Mouse (Mus musculus) liver, embryonic 11.5 days (tissue): Measurements from ENCODE around the gene Tmem178b. TPM values are rescaled to one million over a fixed set of nuclear protein-coding genes. Genes with fewer than 3 reads are reported as not detected.

Experiments
- ATAC-seq: fragments of 200-750 bp; cut with Nextera tagmentation; replicated peaks from 2 replicates; pipeline ENCODE4 v1.8.0; 2017; ENCODE audit warnings: moderate number of reproducible peaks, mild to moderate bottlenecking, moderate TSS enrichment, moderate library complexity; ENCODE audit not compliant: low FRiP score
- DNase-seq: peaks from one replicate; pipeline ENCODE4 v3.0.0-alpha.2; 2017; ENCODE audit warnings: low spot score
- H3K27ac ChIP-seq: fragments of 300-500 bp; sonication (generic); 2 replicates; pipeline ENCODE4 v1.5.1; 2014; ENCODE audit warnings: mild to moderate bottlenecking, low read depth, low read length, control low read depth
- H3K27me3 ChIP-seq: fragments of 300-500 bp; sonication (generic); replicated peaks from 2 replicates; pipeline ENCODE4 v1.6.1; 2014; ENCODE audit warnings: low read length, mixed read lengths; ENCODE audit not compliant: control insufficient read depth, insufficient read depth
- H3K36me3 ChIP-seq: fragments of 300-500 bp; sonication (generic); 2 replicates; pipeline ENCODE4 v1.6.1; 2014; ENCODE audit warnings: mild to moderate bottlenecking, low read length, moderate library complexity, mixed read lengths; ENCODE audit not compliant: control insufficient read depth, insufficient read depth
- H3K4me1 ChIP-seq: fragments of 300-500 bp; sonication (generic); replicated peaks from 2 replicates; pipeline ENCODE4 v1.6.1; 2014; ENCODE audit warnings: low read length, mixed read lengths; ENCODE audit not compliant: control insufficient read depth, insufficient read depth
- H3K4me2 ChIP-seq: fragments of 300-500 bp; sonication (generic); 2 replicates; pipeline ENCODE4 v1.6.1; 2014; ENCODE audit warnings: mild to moderate bottlenecking, control low read depth, moderate library complexity
- H3K4me3 ChIP-seq: fragments of 300-500 bp; sonication (generic); 2 replicates; pipeline ENCODE4 v1.5.1; 2014; ENCODE audit warnings: low read depth, low read length, control low read depth
- H3K9ac ChIP-seq: fragments of 300-500 bp; sonication (generic); 2 replicates; pipeline ENCODE4 v1.6.1; 2014; ENCODE audit warnings: low read depth, low read length, control low read depth
- H3K9me3 ChIP-seq: fragments of 300-500 bp; sonication (generic); 2 replicates; pipeline ENCODE4 v1.6.1; 2016; ENCODE audit warnings: low read length, inconsistent platforms, mixed read lengths; ENCODE audit not compliant: control insufficient read depth
- WGBS: fragments of 180-500 bp; shearing (Covaris S2); extraction: QIAGEN DNeasy Blood & Tissue Kit; methylation state at CpG from one replicate; pipeline ENCODE4 v1.1.7; 2014; 5-methylcytosine and 5-hydroxymethylcytosine counted together
- polyA plus RNA-seq: library from polyadenylated mRNA; unstranded; fragments of >200 nt; fragmentation: Nextera tagmentation; extraction: Ambion mirVana; gene quantifications from 2 replicates; pipeline ENCODE4 v1.2.1, GENCODE M21; 2014

Gene Tmem178b
- polyA plus RNA-seq, 1 experiment from 2014 or later = 0.15 TPM

DNA sequence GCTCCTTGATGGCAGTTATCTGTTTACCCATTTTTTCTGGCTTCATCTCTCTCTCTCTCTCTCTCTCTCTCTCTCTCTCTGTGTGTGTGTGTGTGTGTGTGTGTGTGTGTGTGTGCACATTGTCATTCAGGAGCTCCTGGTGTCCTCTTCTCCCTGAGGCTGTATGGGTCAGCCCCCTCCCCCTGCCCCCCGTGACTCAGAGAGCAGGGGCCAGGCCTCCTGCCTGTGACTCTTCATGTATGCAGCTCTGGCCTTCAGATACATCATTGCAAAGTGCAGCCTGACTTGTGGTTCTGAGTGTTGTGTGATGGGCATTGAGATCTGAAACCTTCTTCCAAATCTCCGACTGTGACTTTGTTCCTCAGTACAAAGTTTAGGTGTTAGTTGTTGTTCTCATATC lies 237.7 kb downstream of the Tmem178b start:
- H3K4me2 ChIP-seq = no peak overlapping the region
- no peak for ATAC-seq
- no peak overlapping the region for H3K4me3 ChIP-seq
- no peak overlapping the region for H3K9ac ChIP-seq
- no peaks in the 10 kb centered on the region for H3K4me1 ChIP-seq
- H3K27me3 ChIP-seq = no peaks in the 10 kb centered on the region
- no peak for DNase-seq
- no peak overlapping the region for H3K27ac ChIP-seq
- H3K9me3 ChIP-seq = no peaks in the 10 kb centered on the region
- H3K36me3 ChIP-seq = no peaks in the 10 kb centered on the region
- 82% methylated on average over 2 of the region's 2 CpGs for WGBS

GRCm38 (mm10) chr6:40112488-40112887 lies 239.4 kb downstream of the Tmem178b start:
- no peak for ATAC-seq
- H3K9ac ChIP-seq = no peak overlapping the region
- no peak overlapping the region for H3K4me3 ChIP-seq
- DNase-seq = no peak
- WGBS = 86% methylated on average over 10 of the region's 10 CpGs
- H3K27me3 ChIP-seq = no peaks in the 10 kb centered on the region
- H3K27ac ChIP-seq = no peak overlapping the region
- H3K36me3 ChIP-seq = no peaks in the 10 kb centered on the region
- H3K4me1 ChIP-seq = no peaks in the 10 kb centered on the region
- H3K4me2 ChIP-seq = no peak overlapping the region
- H3K9me3 ChIP-seq = no peaks in the 10 kb centered on the region

DNA sequence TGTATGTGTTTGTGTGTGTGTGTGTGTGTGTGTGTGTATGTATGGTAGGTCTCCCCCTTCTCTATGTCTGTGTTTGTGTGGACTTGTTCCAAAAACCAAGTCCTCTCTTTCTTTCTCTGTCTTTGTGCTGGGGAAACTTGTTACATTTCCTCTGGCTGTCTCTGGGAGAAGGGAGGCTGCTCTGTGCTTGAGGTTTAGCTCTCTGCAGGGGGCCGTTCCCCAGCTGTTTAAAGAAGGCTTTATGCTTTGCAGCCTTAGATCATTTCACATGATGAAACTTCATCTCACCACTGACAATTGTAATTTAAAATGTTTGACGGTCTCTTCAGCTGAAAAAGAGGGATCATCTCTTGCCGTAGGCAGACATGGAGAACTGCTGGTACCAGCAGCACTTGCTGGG lies 243.2 kb downstream of the Tmem178b start:
- Histone ChIP-seq H3K9me3 (no peaks in the 10 kb centered on the region), H3K4me3 (no peak overlapping the region), H3K4me1 (no peaks in the 10 kb centered on the region), H3K36me3 (no peaks in the 10 kb centered on the region), H3K27me3 (no peaks in the 10 kb centered on the region), H3K27ac (no peak overlapping the region), H3K9ac (no peak overlapping the region), H3K4me2 (no peak overlapping the region)
- DNase-seq (no peak), ATAC-seq (no peak)
- WGBS = 69% methylated on average over 3 of the region's 3 CpGs

GRCm38 (mm10) chr6:40120176-40120575 lies 247.1 kb downstream of the Tmem178b start:
- Histone ChIP-seq H3K4me2 (no peak overlapping the region), H3K9me3 (no peaks in the 10 kb centered on the region), H3K4me1 (no peaks in the 10 kb centered on the region), H3K36me3 (no peaks in the 10 kb centered on the region), H3K9ac (no peak overlapping the region), H3K4me3 (no peak overlapping the region), H3K27me3 (no peaks in the 10 kb centered on the region), H3K27ac (no peak overlapping the region)
- no peak for ATAC-seq
- 77% methylated on average over 2 of the region's 2 CpGs for WGBS
- no peak for DNase-seq

GRCm38 (mm10) chr6:40121494-40121893 lies 248.4 kb downstream of the Tmem178b start:
- Histone ChIP-seq H3K36me3 (no peaks in the 10 kb centered on the region), H3K27me3 (no peaks in the 10 kb centered on the region), H3K9me3 (no peaks in the 10 kb centered on the region), H3K27ac (no peak overlapping the region), H3K4me3 (no peak overlapping the region), H3K9ac (no peak overlapping the region), H3K4me1 (no peaks in the 10 kb centered on the region), H3K4me2 (no peak overlapping the region)
- DNase-seq = no peak
- no peak for ATAC-seq
- 47% methylated on average over 4 of the region's 4 CpGs for WGBS

DNA sequence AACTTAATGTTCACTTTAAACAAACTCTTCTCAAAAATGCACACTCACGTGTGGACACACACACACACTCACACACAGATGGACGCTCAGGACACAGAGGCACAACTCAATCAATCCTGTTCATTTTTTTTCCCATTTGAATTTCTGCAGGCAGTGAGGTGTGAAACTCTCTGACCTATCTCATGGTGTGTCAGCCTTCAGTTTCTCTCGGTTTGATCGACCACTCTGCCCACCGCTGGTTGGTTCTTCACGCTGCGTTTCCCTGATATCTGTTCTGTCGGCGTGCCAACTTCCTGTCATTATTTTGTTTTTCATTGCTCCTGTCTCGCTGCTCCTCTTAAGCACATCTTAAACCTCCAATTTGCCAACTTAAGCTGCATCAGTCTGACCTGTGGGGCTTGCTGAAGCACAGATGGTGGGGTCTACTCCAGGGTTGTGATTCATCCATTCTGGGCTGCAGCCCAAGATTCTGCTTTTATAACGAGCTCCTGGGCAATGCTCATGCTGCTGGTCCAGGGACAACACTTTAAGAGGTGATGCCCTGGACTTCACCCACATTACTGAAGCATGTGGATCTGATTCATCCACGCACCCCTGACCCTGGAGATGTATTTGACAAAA lies 250.1 kb downstream of the Tmem178b start:
- no peak overlapping the region for H3K4me3 ChIP-seq
- no peaks in the 10 kb centered on the region for H3K36me3 ChIP-seq
- H3K27me3 ChIP-seq = no peaks in the 10 kb centered on the region
- 73% methylated on average over 12 of the region's 12 CpGs for WGBS
- DNase-seq (no peak), ATAC-seq (no peak)
- H3K27ac ChIP-seq = no peak overlapping the region
- no peak overlapping the region for H3K9ac ChIP-seq
- no peaks in the 10 kb centered on the region for H3K4me1 ChIP-seq
- H3K9me3 ChIP-seq = no peaks in the 10 kb centered on the region
- H3K4me2 ChIP-seq = no peak overlapping the region

- H3K27me3 ChIP-seq = no peaks in the 10 kb centered on the region
- H3K4me3 ChIP-seq = no peak overlapping the region
- no peak overlapping the region for H3K4me2 ChIP-seq
- H3K36me3 ChIP-seq = no peaks in the 10 kb centered on the region
- no peak overlapping the region for H3K9ac ChIP-seq
- H3K27ac ChIP-seq = no peak overlapping the region
- DNase-seq (no peak), ATAC-seq (no peak)
- H3K9me3 ChIP-seq = no peaks in the 10 kb centered on the region
- no peaks in the 10 kb centered on the region for H3K4me1 ChIP-seq
Measured at GRCm38 (mm10) chr6:40123960-40124359, 250.9 kb downstream of the Tmem178b start.

- no peak overlapping the region for H3K9ac ChIP-seq
- H3K9me3 ChIP-seq = no peaks in the 10 kb centered on the region
- ATAC-seq (no peak), DNase-seq (no peak)
- WGBS = 81% methylated on average over 6 of the region's 6 CpGs
- no peak overlapping the region for H3K4me2 ChIP-seq
- no peaks in the 10 kb centered on the region for H3K4me1 ChIP-seq
- no peak overlapping the region for H3K4me3 ChIP-seq
- no peaks in the 10 kb centered on the region for H3K36me3 ChIP-seq
- no peaks in the 10 kb centered on the region for H3K27me3 ChIP-seq
- no peak overlapping the region for H3K27ac ChIP-seq
Measured at GRCm38 (mm10) chr6:40128716-40129115, 255.6 kb downstream of the Tmem178b start.

GRCm38 (mm10) chr6:40131936-40132335 lies 258.9 kb downstream of the Tmem178b start:
- Histone ChIP-seq H3K4me3 (no peak overlapping the region), H3K9me3 (no peaks in the 10 kb centered on the region), H3K4me2 (no peak overlapping the region), H3K27ac (no peak overlapping the region), H3K4me1 (no peaks in the 10 kb centered on the region), H3K9ac (no peak overlapping the region), H3K27me3 (no peaks in the 10 kb centered on the region), H3K36me3 (no peaks in the 10 kb centered on the region)
- WGBS = 79% methylated on average over 1 of the region's 1 CpGs
- ATAC-seq = no peak
- DNase-seq = no peak
